Mouse (Mus musculus): ENCODE data around the gene Hs6st3. TPM values are rescaled to one million over a fixed set of nuclear protein-coding genes. Genes with fewer than 3 reads are reported as not detected.

The Hs6st3 gene
- 0.09 and 0.33 TPM in 2 replicates for polyA plus RNA-seq (2012; rRNA removed)

DNA sequence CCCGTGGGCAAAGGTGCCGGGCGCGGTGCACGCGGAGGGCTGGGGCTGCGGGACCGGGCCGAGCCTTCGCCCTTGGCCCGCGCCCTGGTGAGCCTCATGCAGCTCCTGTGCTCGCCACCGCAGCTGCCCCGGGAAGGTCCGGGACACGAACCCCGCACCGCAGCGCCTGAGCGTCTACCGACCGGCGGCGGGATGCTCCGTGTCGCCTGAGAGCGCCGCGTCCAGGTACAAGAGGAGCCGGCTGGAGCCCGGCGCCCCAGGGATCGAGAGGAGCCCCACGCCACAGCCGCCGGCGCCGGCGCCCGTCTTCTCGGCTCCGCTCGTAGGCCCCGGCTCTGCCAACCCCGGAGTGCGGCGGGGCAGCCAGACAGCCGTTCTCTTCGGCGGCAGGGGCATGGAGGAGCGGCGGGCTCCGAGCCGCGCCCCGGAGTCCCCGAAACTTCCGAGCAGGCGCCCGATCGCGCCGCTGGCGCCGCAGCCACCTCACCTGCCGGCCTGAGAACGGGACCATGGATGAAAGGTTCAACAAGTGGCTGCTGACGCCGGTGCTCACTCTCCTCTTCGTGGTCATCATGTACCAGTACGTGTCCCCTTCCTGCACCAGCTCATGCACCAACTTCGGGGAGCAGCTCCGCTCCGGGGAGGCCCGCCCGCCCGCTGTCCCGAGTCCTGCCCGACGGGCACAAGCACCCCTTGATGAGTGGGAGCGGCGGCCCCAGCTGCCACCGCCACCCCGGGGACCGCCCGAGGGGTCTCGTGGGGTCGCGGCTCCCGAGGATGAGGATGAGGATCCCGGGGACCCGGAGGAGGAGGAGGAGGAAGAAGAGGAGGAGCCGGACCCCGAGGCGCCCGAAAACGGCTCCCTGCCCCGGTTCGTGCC lies at the start of gene Hs6st3:
TSS of gene Hs6st3 (plus strand) at position 436 of the 880 bp plus-strand sequence.
- DNase-seq (ENCODE audit: low read depth): no peak

DNA sequence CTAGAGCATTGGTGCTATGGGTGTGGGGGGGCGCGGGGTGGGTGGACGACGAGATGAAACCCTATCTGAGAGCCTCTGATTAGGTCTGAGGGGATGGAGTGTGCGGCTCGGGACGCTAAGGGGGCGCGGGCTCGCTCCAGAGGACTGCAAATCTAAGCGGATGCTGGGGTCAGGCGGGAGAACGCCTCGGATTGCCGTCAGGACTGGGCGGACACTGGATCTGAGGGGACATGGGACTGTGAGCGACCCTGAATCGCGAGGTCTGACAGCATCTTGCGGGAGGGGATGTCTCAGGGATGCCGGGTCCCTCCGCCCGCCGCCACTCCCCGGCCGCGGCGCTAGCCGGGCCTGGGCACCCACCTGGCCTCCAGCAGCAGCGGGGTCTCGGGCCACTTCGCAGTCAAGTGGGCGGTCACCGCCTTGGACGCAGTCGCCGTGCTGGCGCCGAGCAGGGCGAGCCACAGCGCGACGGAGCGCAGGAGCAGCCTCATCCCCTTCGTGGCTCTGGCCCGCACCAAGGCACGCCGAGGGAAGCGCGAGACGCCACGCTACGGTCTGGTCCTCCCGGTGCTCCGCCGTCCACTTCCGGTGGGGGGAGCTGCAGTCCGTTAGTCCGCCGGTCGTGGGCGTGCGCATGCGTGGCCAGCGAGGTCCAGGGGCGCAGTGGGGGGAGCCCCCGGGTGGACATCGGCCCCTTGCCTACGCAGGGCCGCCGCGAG lies 39.1 kb upstream of the Hs6st3 start, which contains the start of gene Uggt2:
TSS of gene Uggt2 (minus strand) at position 580 of the 719 bp plus-strand sequence.
- no peak for DNase-seq (ENCODE audit: low read depth)

DNA sequence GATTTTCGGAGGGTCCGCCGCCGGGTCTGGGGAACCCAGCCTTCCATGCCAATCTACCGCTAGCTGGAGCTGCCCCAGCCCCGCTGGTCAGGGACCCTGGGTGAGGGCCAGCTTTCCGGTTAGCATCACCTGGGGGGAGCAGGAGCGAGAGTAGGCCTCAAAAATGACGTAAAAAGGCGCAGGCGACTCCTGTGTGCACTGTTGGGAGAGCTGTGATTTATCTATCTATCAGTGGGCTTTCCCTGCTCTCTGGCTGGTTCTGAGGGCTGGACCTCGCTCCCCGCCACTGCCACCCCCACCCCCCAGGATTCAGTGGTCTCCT lies 38.6 kb upstream of the Hs6st3 start:
- no peak for DNase-seq (ENCODE audit: low read depth)

DNA sequence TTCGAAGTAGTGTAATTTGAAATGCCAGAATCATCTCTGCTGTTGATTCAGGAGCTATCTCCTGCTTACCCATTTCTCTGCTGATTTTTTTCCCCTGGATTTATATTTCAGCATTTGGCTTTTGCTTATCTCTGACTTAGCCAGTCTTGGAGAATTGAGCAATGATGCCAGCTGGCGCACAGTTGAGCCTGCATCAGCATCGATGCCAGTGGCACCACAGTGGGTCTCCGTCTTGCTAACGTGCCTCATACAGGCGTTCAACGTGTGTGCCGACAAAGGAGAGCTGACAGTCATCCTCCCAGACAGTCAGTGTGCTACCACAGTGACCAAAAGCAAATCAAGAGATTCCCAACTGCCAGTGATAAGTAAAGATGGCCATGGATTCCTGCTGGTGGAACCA lies 30.6 kb upstream of the Hs6st3 start:
- DNase-seq (ENCODE audit: low read depth): no peak

DNA sequence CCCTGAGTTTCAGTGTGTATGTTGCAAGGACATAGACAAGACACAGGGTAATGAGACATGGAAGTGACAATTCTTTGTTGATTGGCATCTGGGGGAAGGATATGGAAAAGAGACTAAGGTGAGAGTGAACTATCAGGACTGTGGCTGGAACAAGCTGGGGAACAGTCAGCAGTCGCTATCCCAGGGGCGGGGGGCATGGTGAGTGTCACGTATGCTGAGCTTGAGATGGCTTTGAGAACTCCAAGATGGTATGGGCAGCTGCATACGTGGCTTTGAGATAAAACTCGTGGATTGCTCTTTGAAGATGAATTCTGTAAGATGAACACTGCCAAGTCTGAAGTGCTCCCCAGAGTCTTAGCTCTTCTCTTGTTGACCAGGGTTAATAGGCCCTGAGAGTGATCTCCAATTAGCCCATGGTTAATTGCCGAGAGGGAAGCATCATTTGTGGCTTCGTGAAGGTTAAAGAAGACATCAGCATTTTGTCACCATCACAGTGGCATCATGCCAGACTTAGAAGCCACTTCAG lies 29.3 kb upstream of the Hs6st3 start:
- DNase-seq (ENCODE audit: low read depth): no peak

DNA sequence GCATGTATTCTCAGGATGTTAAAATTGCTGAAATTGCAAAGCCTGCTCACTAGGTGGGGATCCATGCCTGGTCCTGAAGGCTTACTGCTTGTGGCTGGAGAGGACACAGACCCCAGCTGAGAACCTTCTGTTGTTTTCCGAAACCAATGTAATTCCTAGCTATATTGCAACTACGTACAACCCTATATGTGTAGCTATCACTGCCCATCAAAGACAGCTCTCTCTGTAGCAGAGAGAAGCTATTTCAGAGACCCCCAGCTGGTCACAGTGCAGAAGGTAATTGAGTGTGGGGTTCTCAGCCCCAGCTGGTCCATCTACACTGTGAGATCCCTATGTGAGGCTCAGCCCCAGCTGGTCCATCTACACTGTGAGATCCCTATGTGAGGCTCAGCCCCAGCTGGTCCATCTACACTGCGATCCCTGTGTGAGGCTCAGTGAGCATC lies 28.3 kb upstream of the Hs6st3 start:
- no peak for DNase-seq (ENCODE audit: low read depth)

DNA sequence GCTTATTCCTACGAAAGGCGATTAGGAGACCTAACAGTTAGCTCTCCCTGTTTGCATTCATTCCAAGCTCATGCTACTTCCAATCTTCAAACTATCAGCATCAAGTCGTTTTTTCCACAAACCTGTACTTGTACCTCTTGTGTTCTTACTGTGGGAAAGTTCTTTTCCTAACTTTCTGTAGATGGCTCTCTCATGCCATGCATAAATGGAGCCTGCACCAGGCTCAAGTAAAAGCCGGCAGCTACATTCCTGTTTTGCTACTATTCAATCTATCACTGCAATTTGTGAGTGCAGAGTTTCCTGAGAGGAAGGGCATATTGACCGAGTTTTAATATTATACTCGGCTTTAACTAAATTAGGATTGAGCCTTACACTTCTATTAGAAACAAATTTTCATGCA lies 25.6 kb upstream of the Hs6st3 start:
- no peak for DNase-seq (ENCODE audit: low read depth)

DNA sequence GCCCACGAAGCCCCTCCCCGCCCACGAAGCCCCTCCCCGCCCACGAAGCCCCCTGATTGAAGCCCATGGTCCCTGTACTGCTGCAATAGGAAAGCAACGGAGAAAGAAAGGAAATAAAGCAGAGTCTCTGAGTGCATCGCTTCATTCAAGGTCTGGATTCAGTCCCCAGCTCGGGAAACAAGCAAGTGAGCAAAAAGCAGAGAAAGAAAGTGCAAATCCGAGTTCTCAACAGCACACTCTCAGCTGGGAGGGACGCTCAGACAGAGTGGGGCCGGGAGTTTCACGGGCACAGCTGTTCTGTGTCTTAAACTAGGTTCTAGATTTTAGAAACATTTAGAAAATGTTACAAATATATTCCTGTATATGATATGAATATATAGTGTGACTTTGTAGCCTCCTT lies 14.6 kb upstream of the Hs6st3 start:
- no peak for DNase-seq (ENCODE audit: low read depth)

DNA sequence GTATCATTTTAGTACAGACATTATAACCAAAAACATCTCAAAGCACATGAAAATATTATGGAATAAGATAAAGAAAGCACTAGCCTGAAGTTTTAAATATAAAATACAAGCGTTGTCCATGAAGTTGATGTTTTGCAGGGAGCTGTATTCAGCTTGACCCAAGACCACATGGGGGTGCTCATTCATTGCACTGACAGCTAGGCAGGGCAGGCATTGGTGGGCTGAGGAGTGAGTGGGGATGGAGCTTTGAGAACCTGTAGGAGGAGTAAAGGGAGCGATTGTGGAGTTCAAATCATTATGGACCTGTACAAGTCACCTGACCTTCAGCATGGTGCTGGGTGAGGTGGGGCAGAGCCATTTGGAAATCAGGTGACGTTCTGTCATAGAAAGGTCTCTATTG lies 14.1 kb upstream of the Hs6st3 start:
- DNase-seq (ENCODE audit: low read depth): no peak

DNA sequence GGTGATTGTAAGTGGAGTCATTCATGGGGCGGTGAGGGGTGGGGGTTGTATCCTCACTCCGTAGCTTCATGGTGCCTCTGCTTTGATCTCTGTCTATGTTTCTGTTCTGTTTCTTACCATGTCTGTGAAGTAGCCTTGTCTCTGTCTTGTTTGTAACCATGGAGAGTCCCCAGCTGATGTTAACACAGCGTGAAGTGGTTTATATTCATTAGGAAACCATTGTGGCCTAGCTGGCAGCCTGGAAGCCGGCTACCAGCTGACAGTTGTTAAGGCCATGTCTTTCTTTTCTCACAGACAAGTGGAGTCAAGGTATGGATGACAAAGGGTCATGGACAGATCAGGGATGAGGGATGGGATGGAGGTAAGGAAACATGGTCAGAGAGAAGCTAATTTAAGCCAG lies 12.3 kb upstream of the Hs6st3 start:
- no peak for DNase-seq (ENCODE audit: low read depth)

DNA sequence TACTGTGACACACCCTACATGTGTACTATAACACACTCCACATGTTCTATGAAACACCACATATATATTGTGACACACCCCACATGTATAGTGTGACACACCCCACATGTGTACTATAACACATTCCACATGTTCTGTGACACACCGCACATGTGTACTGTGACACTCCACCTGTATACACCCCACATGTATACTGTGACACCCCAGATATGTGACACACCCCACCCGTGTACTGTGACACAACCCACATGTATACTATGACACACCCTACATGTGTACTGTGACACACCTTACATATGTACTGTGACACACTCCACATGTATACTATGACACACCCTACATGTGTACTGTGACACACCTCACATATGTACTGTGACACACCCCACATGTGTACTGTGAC lies 10.8 kb upstream of the Hs6st3 start:
- DNase-seq (ENCODE audit: low read depth): no peak

DNA sequence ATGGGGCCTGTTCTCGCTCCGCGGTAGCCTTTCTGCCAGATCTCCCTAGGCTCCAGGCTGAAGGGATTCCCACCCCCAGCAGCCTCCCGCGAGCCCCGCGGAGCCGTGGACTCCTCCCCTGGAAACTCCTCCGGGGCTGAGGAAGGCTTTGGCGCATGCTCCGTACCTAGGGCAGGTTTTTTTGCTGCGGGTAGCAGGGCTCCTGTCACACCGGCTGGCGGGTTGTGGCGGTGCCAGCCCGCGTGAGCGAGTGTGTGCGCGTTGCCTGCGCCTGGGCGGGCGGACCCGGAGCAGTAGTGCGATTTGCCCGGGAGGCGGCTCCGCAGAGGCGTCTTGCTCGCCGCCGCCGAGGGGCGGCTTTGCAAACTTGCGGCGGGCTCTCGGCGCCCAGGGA lies 632 bp upstream of the Hs6st3 start:
- no peak for DNase-seq (ENCODE audit: low read depth)

DNA sequence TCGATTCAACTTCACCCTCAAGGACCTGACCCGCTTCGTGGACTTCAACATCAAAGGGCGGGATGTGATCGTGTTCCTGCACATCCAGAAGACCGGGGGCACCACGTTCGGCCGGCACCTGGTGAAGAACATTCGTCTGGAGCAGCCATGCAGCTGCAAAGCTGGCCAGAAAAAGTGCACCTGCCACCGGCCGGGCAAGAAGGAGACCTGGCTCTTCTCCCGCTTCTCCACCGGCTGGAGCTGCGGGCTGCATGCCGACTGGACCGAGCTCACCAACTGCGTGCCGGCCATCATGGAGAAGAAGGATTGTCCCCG lies 602 bp downstream of the Hs6st3 start:
- no peak for DNase-seq (ENCODE audit: low read depth)

DNA sequence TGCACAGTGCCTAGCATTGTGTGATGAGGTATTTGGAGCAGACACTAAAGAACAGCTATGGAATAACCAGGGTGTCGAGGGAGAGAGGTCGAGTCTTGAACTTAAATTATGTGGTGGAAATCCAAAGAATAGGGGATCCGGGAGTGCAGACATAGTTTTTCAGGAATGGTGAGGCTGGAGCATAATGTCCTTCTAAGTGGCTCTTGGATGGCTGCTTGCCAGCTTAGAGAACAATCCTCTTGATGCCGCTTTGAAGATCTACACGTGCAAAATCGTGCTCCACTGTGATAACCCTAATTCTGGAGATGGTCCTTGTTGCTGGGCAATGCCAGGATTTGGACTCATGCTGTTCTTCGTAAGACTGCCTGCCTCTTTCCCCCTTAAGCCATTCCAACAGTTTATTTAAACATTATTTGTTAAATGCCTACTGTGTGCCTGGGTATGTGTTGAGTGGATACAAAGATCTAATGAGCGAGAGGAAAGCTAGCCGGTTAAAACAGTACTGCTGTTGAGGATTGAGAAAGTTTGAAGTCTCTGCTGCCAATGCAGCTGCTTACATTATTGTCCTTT lies 1.3 kb downstream of the Hs6st3 start:
- DNase-seq (ENCODE audit: low read depth): no peak

DNA sequence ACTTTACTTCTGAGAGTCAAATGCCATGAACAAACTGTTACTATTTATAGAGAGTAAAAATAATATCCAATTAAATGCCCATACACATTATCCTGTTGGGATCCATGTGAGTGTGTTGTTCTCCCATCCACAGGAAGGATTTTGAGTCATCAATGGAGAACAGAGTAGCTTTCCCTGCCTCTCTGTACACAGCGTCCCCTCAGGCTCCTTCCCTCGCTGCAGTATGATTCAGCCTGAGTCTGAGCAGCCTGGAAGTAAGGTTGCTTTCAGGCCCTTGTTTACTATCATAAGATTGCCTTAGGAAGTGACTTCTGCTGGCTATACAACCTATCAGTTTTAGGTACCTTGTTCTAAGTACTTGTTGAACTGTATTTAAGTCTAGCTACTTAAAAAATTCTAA lies 14.9 kb downstream of the Hs6st3 start:
- no peak for DNase-seq (ENCODE audit: low read depth)

DNA sequence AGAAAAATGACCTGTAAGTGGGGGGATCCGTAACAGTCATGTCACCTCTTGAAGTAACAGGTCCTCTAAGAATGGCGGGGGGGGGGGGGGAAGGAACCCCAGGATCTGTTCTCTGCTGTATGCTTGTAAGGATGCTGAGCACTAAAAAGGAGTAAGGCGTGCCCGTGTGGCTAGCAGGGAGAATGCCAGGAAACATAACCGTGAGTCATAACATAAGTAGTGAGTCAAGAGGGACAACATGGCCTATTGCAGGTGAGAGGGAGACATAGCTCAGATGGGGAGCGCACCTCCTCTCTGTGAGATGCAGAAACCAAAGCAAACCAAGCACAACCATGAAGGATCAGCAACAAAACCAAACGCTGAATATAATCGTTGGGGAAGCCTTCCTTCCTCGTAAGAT lies 55.8 kb downstream of the Hs6st3 start:
- DNase-seq (ENCODE audit: low read depth): no peak

DNA sequence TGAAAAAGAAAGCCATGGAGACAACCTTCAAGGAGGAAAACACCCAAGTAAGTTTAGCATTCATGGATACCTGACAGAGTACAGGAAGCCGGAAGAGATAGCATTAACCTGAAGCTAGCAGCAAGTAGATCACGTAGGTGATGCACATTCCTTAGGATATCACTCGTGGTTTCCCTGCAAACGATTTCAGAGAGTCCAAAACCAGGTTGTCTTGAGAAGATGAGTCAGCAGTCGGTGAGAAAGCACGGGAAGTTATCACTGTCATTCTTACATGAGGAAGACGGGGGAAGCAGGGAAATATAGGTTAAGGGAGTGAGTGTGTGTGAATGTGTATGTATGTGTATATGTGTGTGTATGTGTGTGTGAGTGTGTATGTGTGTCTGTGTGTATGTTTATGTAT lies 65.4 kb downstream of the Hs6st3 start:
- no peak for DNase-seq (ENCODE audit: low read depth)

DNA sequence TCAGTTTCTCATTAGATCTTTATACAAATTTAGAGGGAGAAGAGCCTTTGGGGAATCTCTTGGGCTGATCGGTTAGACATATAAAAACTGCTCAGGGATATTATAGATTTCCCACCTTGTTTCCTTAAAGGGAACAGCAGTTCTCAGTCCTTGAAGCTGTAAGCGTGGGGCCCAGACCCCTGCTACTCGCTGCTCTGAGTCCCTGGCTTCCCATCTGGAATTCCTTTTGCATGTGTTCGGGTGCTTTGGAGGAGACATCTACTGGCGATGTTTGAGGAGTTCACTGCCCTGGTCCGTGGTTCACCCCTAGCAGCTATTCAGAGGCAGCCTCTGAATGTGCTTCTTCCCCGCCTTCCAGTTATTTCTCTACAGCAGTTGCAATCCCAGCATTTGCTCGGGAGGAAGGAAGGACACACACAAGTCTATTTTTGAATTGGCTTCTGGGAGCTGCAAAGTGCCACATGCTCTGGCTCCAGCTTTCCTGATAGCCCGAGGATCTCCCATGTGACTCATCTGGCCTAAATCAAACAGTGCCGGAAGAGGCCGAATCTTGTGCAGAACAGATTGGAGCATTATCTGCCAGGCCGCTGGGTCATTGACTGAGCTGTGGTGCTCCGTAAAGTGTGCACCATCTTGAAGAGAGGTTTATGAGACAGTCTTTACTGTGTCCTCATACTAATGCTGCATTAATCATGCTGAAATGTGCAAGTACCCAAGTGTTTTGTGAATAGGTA lies 77.6 kb downstream of the Hs6st3 start:
- no peak for DNase-seq (ENCODE audit: low read depth)

DNA sequence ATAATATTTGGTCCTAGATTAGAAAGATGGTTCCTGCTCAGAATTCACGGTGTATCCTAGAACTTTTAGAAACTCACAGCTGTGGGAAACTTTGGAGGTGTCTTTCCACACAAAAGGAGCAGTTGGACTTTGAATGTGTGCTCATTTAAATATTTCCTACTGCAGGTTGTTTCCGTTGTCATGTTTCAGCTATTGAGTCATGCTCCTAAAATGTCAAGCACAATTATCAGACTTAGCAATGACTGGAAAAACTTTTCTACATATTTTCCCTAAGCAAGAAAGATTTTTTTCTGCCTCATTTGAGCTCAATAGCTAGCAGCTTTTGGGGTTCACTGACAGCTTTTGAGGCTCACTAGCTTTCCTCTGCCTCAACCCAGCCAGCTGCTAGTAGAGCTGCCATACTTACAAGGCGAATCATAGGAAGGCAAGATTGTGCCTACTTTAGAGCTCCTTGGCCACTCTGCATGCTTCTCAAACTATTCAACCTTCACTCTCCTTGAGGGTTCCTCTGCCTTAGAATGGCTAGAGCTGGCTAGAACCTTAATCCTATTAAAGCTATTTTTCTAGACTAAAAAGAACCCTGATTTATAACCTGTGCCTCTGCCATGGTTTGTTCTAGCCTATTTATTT lies 89.7 kb downstream of the Hs6st3 start:
- no peak for DNase-seq (ENCODE audit: low read depth)

DNA sequence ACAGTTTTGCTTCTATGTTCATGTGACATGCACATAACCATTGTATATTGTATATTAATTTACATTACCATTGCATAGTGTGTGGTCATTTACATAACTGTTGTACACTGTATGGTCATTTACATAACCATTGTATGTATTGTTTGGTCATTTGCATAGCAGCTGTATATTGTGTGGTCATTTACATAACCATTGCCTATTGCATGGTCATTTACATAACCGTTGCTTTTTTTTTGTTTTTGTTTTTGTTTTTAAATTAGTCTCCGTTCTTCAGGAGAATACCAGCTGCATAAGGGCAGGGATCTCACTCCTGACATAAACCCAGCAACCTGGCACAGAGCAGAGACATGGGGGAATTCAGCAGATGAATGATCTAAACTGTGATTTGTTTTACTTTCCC lies 95.5 kb downstream of the Hs6st3 start:
- DNase-seq (ENCODE audit: low read depth): no peak

DNA sequence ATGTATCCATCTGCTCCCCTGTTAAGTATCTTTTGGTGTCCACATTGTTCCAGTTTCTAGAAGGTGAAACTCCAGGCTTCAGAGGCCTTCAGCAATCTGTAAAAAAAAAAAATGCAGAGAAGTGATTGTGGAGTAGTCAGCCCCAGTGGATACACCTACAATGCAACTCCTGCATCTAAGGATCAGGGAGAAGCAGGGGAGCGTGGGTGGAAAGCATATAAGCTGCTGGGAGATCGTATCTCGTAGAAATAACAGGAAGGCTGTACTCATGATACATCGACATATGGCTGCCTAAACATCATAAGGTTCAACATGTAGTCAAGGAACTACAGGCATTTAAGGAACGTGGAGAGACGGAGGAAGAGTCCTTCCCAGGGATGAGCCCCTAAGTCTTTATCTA lies 109.0 kb downstream of the Hs6st3 start:
- DNase-seq (ENCODE audit: low read depth): no peak

Data from gonadal fat pad, adult 2 months (tissue).